Comparison of ENCODE assay signal across 13 mouse cellular contexts in the genomic region with DNA sequence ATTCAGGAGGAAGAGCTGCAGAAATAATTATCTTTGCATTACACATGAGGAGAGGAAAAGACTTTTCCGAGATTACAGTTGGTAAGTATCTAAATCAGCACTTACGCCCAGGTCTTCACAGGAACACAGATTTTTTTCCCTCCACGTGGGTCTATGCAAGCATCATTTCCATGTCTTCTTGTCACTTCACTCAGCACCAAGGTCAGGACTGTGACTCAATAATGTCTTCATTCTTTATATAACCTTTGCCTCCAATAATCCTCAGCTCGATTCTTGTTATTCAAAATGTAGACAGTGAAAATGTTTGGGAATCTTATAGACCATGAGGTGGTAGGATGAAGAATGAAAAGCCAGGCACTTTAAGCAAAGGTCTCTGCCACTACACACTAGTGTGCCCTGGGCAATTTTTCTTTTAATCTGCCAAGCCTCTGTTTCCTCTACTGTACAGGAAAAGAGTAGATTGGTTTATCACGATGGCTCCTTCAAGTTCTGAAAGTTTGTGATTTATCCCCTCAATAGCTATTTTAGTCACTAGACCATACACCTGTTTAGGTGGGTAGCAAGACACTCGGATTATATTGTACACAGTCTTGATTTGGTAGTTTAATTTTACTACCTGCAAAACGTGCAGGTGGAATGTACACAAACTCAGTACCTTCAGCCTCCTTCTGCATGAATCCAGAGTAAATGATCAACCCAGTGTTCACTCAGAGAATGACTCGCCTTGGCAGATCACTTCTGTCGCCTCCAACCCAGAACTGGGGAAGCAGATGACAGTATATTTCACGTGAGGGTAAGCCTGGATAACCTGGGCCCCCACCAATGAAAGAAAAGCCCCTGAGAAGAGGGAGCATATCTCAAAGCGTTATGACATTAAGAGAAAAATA.
"Had no signal": no experiment of that assay in that cellular context is flagged by ENCODE, and none has a peak within 500 bp of the region (broad histone marks: within the 10 kb centered on the region; RNA-seq: fewer than 3 reads in every experiment).

No protein-coding gene starts in this region.

- H3K4me2 ChIP-seq: hindbrain, embryonic 14.5 days; limb, embryonic 15.5 days; liver, embryonic 12.5 days; lung, embryonic 14.5 days; midbrain, embryonic 11.5 days; neural tube, embryonic 13.5 days had no signal

- H3K4me1 ChIP-seq: limb, embryonic 15.5 days; liver, embryonic 12.5 days had no signal

- H3K27ac ChIP-seq: hindbrain, embryonic 14.5 days; left cerebral cortex, adult 2 months; limb, embryonic 15.5 days; liver, embryonic 12.5 days; neural tube, embryonic 13.5 days had no signal

- H3K9ac ChIP-seq: hindbrain, embryonic 14.5 days; limb, embryonic 15.5 days; liver, embryonic 12.5 days; lung, embryonic 14.5 days; neural tube, embryonic 13.5 days had no signal

- H3K4me3 ChIP-seq: left cerebral cortex, adult 2 months; limb, embryonic 15.5 days; liver, embryonic 12.5 days; neural tube, embryonic 13.5 days had no signal

- ATAC-seq: liver, embryonic 12.5 days; midbrain, embryonic 16.5 days had no signal

- H3K9me3 ChIP-seq: limb, embryonic 15.5 days; liver, embryonic 12.5 days; neural tube, embryonic 13.5 days had no signal

- DNase-seq: lung, embryonic 14.5 days; lung, postnatal 10 days; lung, postnatal 4 days; retina, postnatal 1 day; right cerebral cortex, postnatal 4 days; spleen, adult 18-20 months had no signal

- H3K36me3 ChIP-seq: limb, embryonic 15.5 days; liver, embryonic 12.5 days; neural tube, embryonic 13.5 days had no signal

- H3K27me3 ChIP-seq: limb, embryonic 15.5 days; liver, embryonic 12.5 days; neural tube, embryonic 13.5 days had no signal
